Mouse (Mus musculus) MEL (cell line): Measurements from ENCODE around the gene Dlg5.

Experiments used
- BHLHE40 ChIP-seq: IDR thresholded peaks from 2 replicates; pipeline ENCODE4 v1.6.1; 2012; ENCODE audit warnings: low read depth, mild to moderate bottlenecking, inconsistent platforms, low read length, improper control_type of control experiment, borderline replicate concordance
- CHD2 ChIP-seq: IDR thresholded peaks from 2 replicates; pipeline ENCODE4 v1.6.1; 2011; ENCODE audit warnings: low read length, improper control_type of control experiment
- CTCF ChIP-seq, 3 experiments: IDR thresholded peaks in 2 of 3; conservative IDR thresholded peaks in 1 of 3; 2 replicates each; pipeline ENCODE4 v1.5.1; 2011 to 2012; ENCODE audit warnings: low read length in 3 of 3, low read depth in 2 of 3, mild to moderate bottlenecking in 2 of 3, improper control_type of control experiment in 1 of 3, inconsistent platforms in 1 of 3, mixed read lengths in 1 of 3, moderate library complexity in 1 of 3; ENCODE audit not compliant: control insufficient read depth in 1 of 3, insufficient read depth in 1 of 3, poor library complexity in 1 of 3, severe bottlenecking in 1 of 3
- E2F4 ChIP-seq: IDR thresholded peaks from 2 replicates; pipeline ENCODE4 v1.6.1; 2011; ENCODE audit warnings: low read depth, low read length, improper control_type of control experiment, borderline replicate concordance
- EP300 ChIP-seq, 2 experiments: IDR thresholded peaks; 2 replicates each; pipeline ENCODE4 v1.6.1; 2011; ENCODE audit warnings: improper control_type of control experiment in 2 of 2, low read length in 2 of 2, low read depth in 1 of 2, mild to moderate bottlenecking in 1 of 2
- GABPA ChIP-seq: IDR thresholded peaks from 2 replicates; pipeline ENCODE4 v1.6.1; 2012; ENCODE audit warnings: low read depth, mild to moderate bottlenecking, inconsistent platforms, low read length, improper control_type of control experiment, moderate library complexity
- NRF1 ChIP-seq: IDR thresholded peaks from 2 replicates; pipeline ENCODE4 v1.6.1; 2014; ENCODE audit warnings: low read depth, mild to moderate bottlenecking, inconsistent platforms, low read length, improper control_type of control experiment, moderate library complexity; ENCODE audit not compliant: poor library complexity, insufficient read depth, severe bottlenecking
- POLR2A ChIP-seq, 2 experiments: IDR thresholded peaks; 2 replicates each; pipeline ENCODE4 v1.6.1; 2011 to 2012; ENCODE audit warnings: low read length in 2 of 2, mild to moderate bottlenecking in 2 of 2, control low read depth in 1 of 2, improper control_type of control experiment in 1 of 2, low read depth in 1 of 2, moderate library complexity in 1 of 2; ENCODE audit not compliant: control insufficient read depth in 1 of 2, insufficient read depth in 1 of 2, poor library complexity in 1 of 2
- SMC3 ChIP-seq: IDR thresholded peaks from 2 replicates; pipeline ENCODE4 v1.6.1; 2011; ENCODE audit warnings: low read depth, low read length, improper control_type of control experiment
- TCF12 ChIP-seq: IDR thresholded peaks from 2 replicates; pipeline ENCODE4 v1.6.1; 2014; ENCODE audit warnings: low read depth, mild to moderate bottlenecking, inconsistent platforms, low read length, improper control_type of control experiment, moderate library complexity

DNA sequence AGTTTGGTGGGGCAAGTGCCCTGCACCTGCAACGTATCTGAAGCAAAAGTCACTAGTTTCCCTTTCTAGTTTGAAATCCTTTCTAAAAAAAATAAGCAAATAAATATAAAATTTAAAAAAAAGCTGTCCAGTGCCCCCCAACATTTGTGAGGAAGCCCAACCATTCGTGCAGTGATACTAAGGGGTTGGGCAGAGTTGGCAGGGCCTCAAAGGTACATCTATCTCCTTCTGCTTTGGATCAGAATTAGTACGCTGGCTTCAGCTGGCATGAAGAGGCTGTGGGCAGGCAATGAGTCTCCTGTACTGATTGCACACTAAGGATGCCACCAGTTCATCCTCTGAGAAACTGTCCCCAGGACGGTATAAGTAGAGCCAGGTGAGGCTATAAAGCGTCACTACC is 159.2 kb downstream of the Dlg5 start:
- no peak for TF ChIP-seq NRF1
- TF ChIP-seq CTCF (IDR thresholded peaks at IDR 0.05 in 2 of 3, conservative IDR thresholded peaks at IDR 0.05 in 1 of 3; ENCODE audit: control insufficient read depth in 1 of 3, insufficient read depth in 1 of 3, low read depth in 2 of 3, low read length in 3 of 3, poor library complexity in 1 of 3, severe bottlenecking in 1 of 3), result no peak
- TF ChIP-seq GABPA, result no peak
- no peak for TF ChIP-seq TCF12
- TF ChIP-seq POLR2A (IDR thresholded peaks at IDR 0.05; ENCODE audit: control insufficient read depth in 1 of 2, insufficient read depth in 1 of 2, low read depth in 1 of 2, low read length in 2 of 2, poor library complexity in 1 of 2), result no peak
- TF ChIP-seq E2F4, result no peak
- no peak for TF ChIP-seq EP300 (IDR thresholded peaks at IDR 0.05; ENCODE audit: low read depth in 1 of 2, low read length in 2 of 2)
- TF ChIP-seq BHLHE40, result no peak
- no peak for TF ChIP-seq SMC3
- no peak for TF ChIP-seq CHD2
